Mouse (Mus musculus): ENCODE measurements around the gene Nfe2l1. TPM values are rescaled to one million over a fixed set of nuclear protein-coding genes. Genes with fewer than 3 reads are reported as not detected.

Nfe2l1 gene
- total and polyA plus RNA-seq, 3 experiments = 37.5 to 66.5 (median 47.0) TPM

DNA sequence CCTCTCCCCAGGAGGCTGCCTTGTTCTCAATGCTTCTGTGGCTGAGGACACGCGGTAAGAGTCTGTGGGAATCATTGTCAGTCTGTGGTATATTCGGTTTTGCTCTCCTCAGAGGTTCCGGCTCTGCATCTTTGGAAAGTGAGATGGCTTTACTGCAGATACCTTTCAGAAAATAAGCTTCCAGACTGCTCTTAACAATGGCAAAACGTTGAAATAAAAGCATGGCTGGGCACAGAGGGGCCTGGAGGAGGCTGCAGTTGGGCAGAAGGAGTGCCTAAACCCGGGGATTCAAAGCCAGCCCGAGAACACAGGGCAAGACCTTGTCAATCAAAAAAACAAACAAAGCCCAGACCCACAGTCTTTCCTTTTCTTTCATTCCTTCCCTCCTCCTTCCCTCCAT, 49.6 kb upstream of the Nfe2l1 start:
- TF ChIP-seq ELF1 (IDR thresholded peaks at IDR 0.05; ENCODE audit: low read depth, low read length) (no peak), MAZ (IDR thresholded peaks at IDR 0.05; ENCODE audit: low read depth, low read length) (no peak)
- Histone ChIP-seq H3K79me2 (ENCODE audit: control insufficient read depth, insufficient read depth, low read length, poor library complexity) (no peaks in the 10 kb centered on the region), H3K27me3 (ENCODE audit: control insufficient read depth in 1 of 2, insufficient read depth in 2 of 2, low read length in 2 of 2) (peaks cover 45 to 60% of the 10 kb centered on the region in 2 experiments), H3K36me3 (ENCODE audit: control insufficient read depth in 1 of 2, insufficient read depth in 2 of 2, low read length in 2 of 2) (no peaks in the 10 kb centered on the region; a peak in 1 of 4 replicates), H3K9me3 (replicated peaks; ENCODE audit: insufficient read depth, low read length) (no peaks in the 10 kb centered on the region), H3K4me1 (ENCODE audit: control insufficient read depth in 1 of 2, insufficient read depth in 2 of 2, low read length in 2 of 2) (peaks cover 0 to 7% of the 10 kb centered on the region in 2 experiments; a peak in 2 of 4 replicates), H3K4me3 (ENCODE audit: control insufficient read depth in 1 of 2, insufficient read depth in 1 of 2, low read depth in 2 of 2, low read length in 2 of 2) (no peak overlapping the region), H3K27ac (ENCODE audit: control insufficient read depth, low read depth, low read length) (no peak overlapping the region), H3K9ac (ENCODE audit: control insufficient read depth, low read depth, low read length, poor library complexity, severe bottlenecking) (no peak overlapping the region)
- DNase-seq (ENCODE audit: low read depth, low spot score) = no peak

GRCm38 (mm10) chr11:96878715-96879114, 48.9 kb upstream of the Nfe2l1 start:
- DNase-seq (ENCODE audit: low read depth, low spot score) = peak; percentile 74
- Histone ChIP-seq H3K4me3 (ENCODE audit: control insufficient read depth in 1 of 2, insufficient read depth in 1 of 2, low read depth in 2 of 2, low read length in 2 of 2) (no peak overlapping the region), H3K9me3 (replicated peaks; ENCODE audit: insufficient read depth, low read length) (no peaks in the 10 kb centered on the region), H3K27ac (ENCODE audit: control insufficient read depth, low read depth, low read length) (no peak overlapping the region), H3K4me1 (ENCODE audit: control insufficient read depth in 1 of 2, insufficient read depth in 2 of 2, low read length in 2 of 2) (peaks cover 0 to 7% of the 10 kb centered on the region in 2 experiments; a peak in 2 of 4 replicates), H3K9ac (ENCODE audit: control insufficient read depth, low read depth, low read length, poor library complexity, severe bottlenecking) (no peak overlapping the region), H3K36me3 (ENCODE audit: control insufficient read depth in 1 of 2, insufficient read depth in 2 of 2, low read length in 2 of 2) (no peaks in the 10 kb centered on the region; a peak in 1 of 4 replicates), H3K27me3 (ENCODE audit: control insufficient read depth in 1 of 2, insufficient read depth in 2 of 2, low read length in 2 of 2) (peaks cover 43 to 59% of the 10 kb centered on the region in 2 experiments), H3K79me2 (ENCODE audit: control insufficient read depth, insufficient read depth, low read length, poor library complexity) (no peaks in the 10 kb centered on the region)
- no peak for TF ChIP-seq KAT2A (conservative IDR thresholded peaks at IDR 0.05; ENCODE audit: low read depth, low read length)
- no peak for TF ChIP-seq ZNF384 (IDR thresholded peaks at IDR 0.05; ENCODE audit: low read depth, low read length)
- TF ChIP-seq UBTF (IDR thresholded peaks at IDR 0.05; ENCODE audit: borderline replicate concordance, insufficient read depth, low read depth, low read length) = no peak
- no peak for TF ChIP-seq USF2 (IDR thresholded peaks at IDR 0.05; ENCODE audit: borderline replicate concordance in 1 of 2, insufficient read depth in 1 of 2, low read depth in 1 of 2, low read length in 2 of 2)
- TF ChIP-seq SIN3A (IDR thresholded peaks at IDR 0.05; ENCODE audit: low read length) = no peak
- TF ChIP-seq ZC3H11A (IDR thresholded peaks at IDR 0.05; ENCODE audit: low read depth, low read length) = no peak
- TF ChIP-seq ELF1 (IDR thresholded peaks at IDR 0.05; ENCODE audit: low read depth, low read length) = no peak
- TF ChIP-seq ETS1 (IDR thresholded peaks at IDR 0.05; ENCODE audit: low read depth, low read length) = no peak
- TF ChIP-seq SMC3 (IDR thresholded peaks at IDR 0.05; ENCODE audit: low read depth, low read length) = no peak
- TF ChIP-seq GABPA (IDR thresholded peaks at IDR 0.05; ENCODE audit: low read depth, low read length) = no peak
- TF ChIP-seq MYB (IDR thresholded peaks at IDR 0.05; ENCODE audit: low read depth, low read length) = no peak
- no peak for TF ChIP-seq JUND (IDR thresholded peaks at IDR 0.05; ENCODE audit: low read depth, low read length)
- TF ChIP-seq MYC (IDR thresholded peaks at IDR 0.05; ENCODE audit: low read depth, low read length) = no peak
- TF ChIP-seq CHD1 (IDR thresholded peaks at IDR 0.05; ENCODE audit: low read depth, low read length) = no peak
- no peak for TF ChIP-seq CHD2 (IDR thresholded peaks at IDR 0.05; ENCODE audit: low read length)
- no peak for TF ChIP-seq NELFE (IDR thresholded peaks at IDR 0.05; ENCODE audit: low read depth, low read length)
- TF ChIP-seq RCOR1 (IDR thresholded peaks at IDR 0.05; ENCODE audit: low read depth, low read length) = peak; percentile 46; the same call in 1 of the 2 replicates
- TF ChIP-seq MEF2A (IDR thresholded peaks at IDR 0.05; ENCODE audit: extremely low read depth, insufficient replicate concordance, low read depth, low read length, poor library complexity, severe bottlenecking) = no peak
- no peak for TF ChIP-seq TAL1 (IDR thresholded peaks at IDR 0.05; ENCODE audit: low read length)
- TF ChIP-seq EP300 (IDR thresholded peaks at IDR 0.05; ENCODE audit: low read depth in 1 of 2, low read length in 2 of 2) = peak in 1 of 2 experiments; percentile 5; a peak in 1 of 4 replicates
- no peak for TF ChIP-seq MXI1 (IDR thresholded peaks at IDR 0.05; ENCODE audit: low read depth, low read length)
- TF ChIP-seq GATA1 (IDR thresholded peaks at IDR 0.05; ENCODE audit: low read depth, low read length) = peak; percentile 84
- no peak for TF ChIP-seq NRF1 (IDR thresholded peaks at IDR 0.05; ENCODE audit: insufficient read depth, low read depth, low read length, poor library complexity, severe bottlenecking)

Data from MEL (cell line).